Mouse (Mus musculus) thymus, adult 2 months (tissue): ENCODE data around the gene Ski. TPM values are rescaled to one million over a fixed set of nuclear protein-coding genes. Genes with fewer than 3 reads are reported as not detected.

ENCODE experiments used
- DNase-seq: peaks from one replicate; pipeline ENCODE4 v3.0.0; 2021
- H3K27ac ChIP-seq: fragments of 200-500 bp; 2 replicates; pipeline ENCODE4 v1.5.1; 2012; ENCODE audit warnings: low read length, control low read depth; ENCODE audit not compliant: control insufficient read depth, insufficient read depth
- H3K27me3 ChIP-seq: fragments of 200-500 bp; 2 replicates; pipeline ENCODE4 v1.6.1; 2012; ENCODE audit warnings: mild to moderate bottlenecking, low read length, moderate library complexity, mixed read lengths; ENCODE audit not compliant: control insufficient read depth, insufficient read depth
- H3K36me3 ChIP-seq: fragments of 200-500 bp; 2 replicates; pipeline ENCODE4 v1.6.1; 2012; ENCODE audit warnings: mild to moderate bottlenecking, low read length, moderate library complexity; ENCODE audit not compliant: control insufficient read depth, insufficient read depth
- H3K4me1 ChIP-seq: fragments of 200-500 bp; replicated peaks from 2 replicates; pipeline ENCODE4 v1.6.1; 2012; ENCODE audit warnings: low read length; ENCODE audit not compliant: control insufficient read depth, insufficient read depth
- H3K4me3 ChIP-seq: fragments of 200-500 bp; 2 replicates; pipeline ENCODE4 v1.5.1; 2012; ENCODE audit warnings: mild to moderate bottlenecking, low read length, control low read depth, moderate library complexity; ENCODE audit not compliant: control insufficient read depth, insufficient read depth
- CTCF ChIP-seq: fragments of 200-500 bp; IDR thresholded peaks from 2 replicates; pipeline ENCODE4 v1.5.1; 2012; ENCODE audit warnings: mild to moderate bottlenecking, control low read depth, low read length, moderate library complexity, borderline replicate concordance; ENCODE audit not compliant: control insufficient read depth, poor library complexity, insufficient read depth; ENCODE audit errors: extremely low read depth
- POLR2A ChIP-seq: fragments of 200-500 bp; IDR thresholded peaks from 2 replicates; pipeline ENCODE4 v1.6.1; 2012; ENCODE audit warnings: mild to moderate bottlenecking, low read length, control low read depth, moderate library complexity; ENCODE audit not compliant: control insufficient read depth, poor library complexity, insufficient read depth; ENCODE audit errors: extremely low read depth
- WGBS: fragments of 180-500 bp; shearing (Covaris S2); methylation state at CpG from one replicate; pipeline ENCODE4 v1.1.7; 2018; 5-methylcytosine and 5-hydroxymethylcytosine counted together
- polyA plus RNA-seq: library from polyadenylated mRNA; depleted of rRNA; stranded (reverse); fragments of >200 nt; gene quantifications from 2 replicates; pipeline ENCODE4 v1.2.3, GENCODE M21; 2012

Gene Ski
- polyA plus RNA-seq, 1 experiment: 70.5 TPM

- no peak for TF ChIP-seq CTCF
- no peak for TF ChIP-seq POLR2A
- 95% methylated on average over 12 of the region's 12 CpGs for WGBS
- H3K4me3 ChIP-seq: no peak overlapping the region
- no peaks in the 10 kb centered on the region for H3K27me3 ChIP-seq
- H3K36me3 ChIP-seq: no peaks in the 10 kb centered on the region
- DNase-seq: no peak
- 0 out of 2 replicates have a peak, but pooled peaks cover 4% of the 10 kb centered on the region for H3K4me1 ChIP-seq
- no peak overlapping the region for H3K27ac ChIP-seq
Observed at GRCm38 (mm10) chr4:155243233-155243632, 20.8 kb upstream of the Ski start.

GRCm38 (mm10) chr4:155242292-155242691, 19.9 kb upstream of the Ski start:
- Histone ChIP-seq H3K4me1 (0 out of 2 replicates have a peak, but pooled peaks cover 7% of the 10 kb centered on the region), H3K36me3 (no peaks in the 10 kb centered on the region), H3K4me3 (no peak overlapping the region), H3K27ac (no peak overlapping the region), H3K27me3 (no peaks in the 10 kb centered on the region)
- TF ChIP-seq POLR2A (no peak), CTCF (no peak)
- WGBS: 98% methylated on average over 5 of the region's 5 CpGs
- no peak for DNase-seq

GRCm38 (mm10) chr4:155241789-155242188, 19.4 kb upstream of the Ski start:
- WGBS: 95% methylated on average over 9 of the region's 9 CpGs

DNA sequence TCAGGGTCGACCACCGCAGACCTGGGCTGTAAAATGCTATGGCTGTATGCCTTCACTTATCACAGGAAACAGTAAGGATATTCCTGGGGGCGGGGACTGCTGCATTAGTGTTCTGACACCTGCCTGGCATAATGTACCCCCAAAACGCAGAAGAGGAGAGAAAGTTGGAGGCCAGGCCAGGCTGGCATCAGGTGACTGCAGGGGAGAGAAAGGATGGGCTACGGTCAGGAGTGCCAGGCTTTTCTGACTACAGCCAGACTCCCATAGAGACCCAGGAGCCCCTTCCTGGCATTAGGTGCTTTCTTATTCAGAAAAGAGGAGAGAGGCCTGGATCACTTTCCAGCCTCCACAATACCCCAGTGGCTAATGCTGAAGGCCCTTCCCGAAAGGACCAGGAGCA, 17.1 kb upstream of the Ski start:
- Histone ChIP-seq H3K36me3 (no peaks in the 10 kb centered on the region), H3K4me3 (no peak overlapping the region), H3K4me1 (peaks cover 19% of the 10 kb centered on the region), H3K27ac (no peak overlapping the region), H3K27me3 (no peaks in the 10 kb centered on the region)
- TF ChIP-seq CTCF (no peak), POLR2A (no peak)
- WGBS: 63% methylated on average over 6 of the region's 6 CpGs
- DNase-seq: no peak

More at GRCm38 (mm10) chr4:155241789-155242188, 19.4 kb upstream of the Ski start:
- no peak for TF ChIP-seq CTCF
- H3K27ac ChIP-seq: no peak overlapping the region
- no peaks in the 10 kb centered on the region for H3K36me3 ChIP-seq
- H3K27me3 ChIP-seq: no peaks in the 10 kb centered on the region
- no peak for DNase-seq
- H3K4me3 ChIP-seq: no peak overlapping the region
- H3K4me1 ChIP-seq: peaks cover 9% of the 10 kb centered on the region; the same call in 1 of the 2 replicates

- H3K4me1 ChIP-seq: peaks cover 29% of the 10 kb centered on the region
- 81% methylated on average over 5 of the region's 5 CpGs for WGBS
- no peak for DNase-seq
- H3K4me3 ChIP-seq: no peak overlapping the region
- no peaks in the 10 kb centered on the region for H3K27me3 ChIP-seq
- no peak for TF ChIP-seq POLR2A
- TF ChIP-seq CTCF: no peak
- H3K36me3 ChIP-seq: no peaks in the 10 kb centered on the region
- no peak overlapping the region for H3K27ac ChIP-seq
Observed at GRCm38 (mm10) chr4:155238276-155238675, 15.9 kb upstream of the Ski start.

DNA sequence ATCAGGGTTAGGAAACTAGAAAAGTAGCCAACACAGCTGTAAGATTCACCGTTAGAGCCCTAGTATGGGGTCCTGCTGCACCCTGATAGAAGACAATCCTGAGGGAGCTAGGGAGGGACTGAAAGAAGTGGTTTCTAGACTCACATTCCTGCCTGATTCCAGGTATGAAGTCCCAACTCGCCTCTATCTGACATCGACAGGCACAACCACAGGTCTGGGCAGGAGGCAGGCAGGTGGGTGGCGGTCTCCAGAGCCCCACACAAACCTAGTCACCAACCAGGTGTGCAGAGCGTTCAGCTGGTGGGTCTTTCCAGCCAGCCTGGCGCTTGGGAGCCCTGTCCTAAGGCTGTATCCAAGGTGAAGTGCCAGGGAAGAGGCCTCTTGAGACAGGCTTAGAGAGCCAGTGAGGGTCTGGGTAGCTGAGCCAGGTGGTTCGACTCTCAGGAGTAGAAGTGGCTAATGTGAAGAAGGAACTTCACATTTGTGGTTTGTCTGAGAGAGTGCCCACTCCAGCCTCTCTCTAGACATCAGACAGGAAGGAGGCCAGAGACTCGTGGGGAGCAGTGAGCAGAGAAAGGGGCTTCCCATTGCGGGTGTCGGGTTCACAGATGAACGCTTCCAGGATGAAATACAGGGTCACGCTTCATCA, 14.5 kb upstream of the Ski start:
- Histone ChIP-seq H3K4me3 (no peak overlapping the region), H3K27ac (no peak overlapping the region), H3K36me3 (no peaks in the 10 kb centered on the region), H3K27me3 (no peaks in the 10 kb centered on the region), H3K4me1 (peaks cover 29% of the 10 kb centered on the region)
- TF ChIP-seq POLR2A: no peak
- TF ChIP-seq CTCF: no peak
- DNase-seq: no peak
- WGBS: 50% methylated on average over 12 of the region's 12 CpGs
